Mouse (Mus musculus) erythroblast, embryonic 14.5 days (primary cell): ENCODE results near the gene Klf15.

Experiments
- GATA1 ChIP-seq: IDR thresholded peaks from 2 replicates; pipeline ENCODE4 v1.6.1; 2012; ENCODE audit warnings: low read length, inconsistent platforms, mixed read lengths
- TAL1 ChIP-seq: IDR thresholded peaks from 3 replicates; pipeline ENCODE4 v1.6.1; 2012; ENCODE audit warnings: low read length, inconsistent platforms, mixed read lengths

GRCm38 (mm10) chr6:90484876-90485275, 22.5 kb downstream of the Klf15 start:
- no peak for TF ChIP-seq TAL1
- no peak for TF ChIP-seq GATA1
